Mouse (Mus musculus): ENCODE measurements around the gene Nnat.
A peak's percentile ranks its signal among the peaks of the same experiment; 100 is the strongest.

Gene Nnat

DNA sequence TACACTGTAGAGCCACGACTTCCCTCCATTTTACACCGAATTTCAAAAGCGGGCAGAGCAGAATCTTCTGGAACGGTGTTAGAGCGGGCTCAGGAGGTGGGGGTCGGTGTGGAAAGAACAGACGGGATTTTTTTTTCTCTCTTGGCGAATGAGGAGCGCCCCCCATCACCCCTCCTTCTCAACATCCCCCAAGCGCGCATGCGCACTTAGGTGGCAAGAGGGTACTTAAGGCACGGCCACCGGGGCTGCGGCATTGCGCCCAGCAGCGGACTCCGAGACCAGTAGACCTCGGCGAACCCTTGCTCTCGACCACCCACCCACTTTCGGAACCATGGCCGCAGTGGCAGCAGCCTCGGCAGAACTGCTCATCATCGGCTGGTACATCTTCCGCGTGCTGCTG, at the start of gene Nnat:
Gene Nnat, plus strand, starts transcription at position 221 of the 400 bp plus-strand sequence.
- peak; percentile 87 for DNase-seq (ENCODE audit: extremely low spot score)

DNA sequence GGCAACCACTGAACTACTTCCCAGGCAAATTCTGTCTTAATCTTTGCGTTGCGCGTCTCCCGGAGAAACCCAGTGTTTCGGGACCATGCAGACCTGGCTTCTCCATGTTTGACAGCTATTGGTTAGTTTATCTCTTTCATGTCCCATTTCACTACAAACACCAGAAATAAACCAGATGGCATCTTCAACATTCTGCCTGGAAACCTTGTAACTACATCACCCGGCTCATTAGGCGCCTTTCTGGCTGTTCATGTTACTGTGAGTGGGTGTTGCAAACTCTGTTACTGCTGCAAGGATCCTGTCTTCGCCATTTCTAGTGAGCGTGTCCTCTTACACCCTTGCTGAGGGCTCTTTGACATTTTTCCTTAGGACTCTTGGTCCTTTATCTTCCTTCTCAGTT, 47.0 kb upstream of the Nnat start:
- no peak for DNase-seq (ENCODE audit: extremely low spot score)

DNA sequence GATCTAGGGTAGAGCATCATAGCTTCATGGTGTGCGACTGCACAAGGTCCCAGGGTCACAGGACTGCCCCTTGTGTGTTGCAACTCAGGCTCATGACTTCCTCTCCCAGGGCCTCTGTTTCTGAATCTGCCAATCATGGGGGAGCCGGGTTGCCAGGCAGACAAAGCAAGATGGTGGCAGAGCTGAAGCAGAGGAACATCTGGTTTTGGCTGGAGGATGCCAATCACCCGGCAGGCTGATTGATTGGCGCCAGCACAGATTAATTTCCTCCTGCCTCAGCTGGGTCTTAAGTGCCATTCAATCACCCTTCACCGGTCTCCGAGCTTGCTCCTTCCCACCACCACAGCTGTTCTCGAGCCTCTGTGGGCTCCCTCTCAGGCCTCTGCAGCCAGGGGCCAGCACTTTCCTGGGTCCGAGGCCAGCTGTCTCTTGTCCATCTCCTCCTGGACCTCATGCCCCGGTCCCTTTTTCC, 46.1 kb upstream of the Nnat start:
- DNase-seq (ENCODE audit: extremely low spot score): peak; percentile 43

DNA sequence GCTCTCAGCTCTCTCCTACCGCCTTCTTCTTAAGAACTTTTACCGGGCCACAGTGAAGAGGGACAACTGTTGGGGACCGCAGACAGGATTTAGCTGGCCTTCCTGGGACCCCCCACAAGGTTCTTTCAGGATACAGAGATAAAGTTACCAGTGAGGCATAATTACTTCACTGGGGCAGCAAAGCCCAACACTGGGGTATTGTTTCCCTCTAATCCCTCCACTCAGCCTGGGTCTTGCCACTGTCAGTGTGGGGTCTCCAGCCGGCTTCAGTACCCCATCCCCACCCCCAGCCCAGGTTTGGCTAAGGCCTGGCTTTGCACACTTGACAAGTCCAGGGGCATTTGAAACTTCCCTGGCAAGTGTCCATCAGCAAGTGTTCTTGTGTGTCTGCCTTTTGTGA, 45.5 kb upstream of the Nnat start:
- DNase-seq (ENCODE audit: extremely low spot score): peak; percentile 41

DNA sequence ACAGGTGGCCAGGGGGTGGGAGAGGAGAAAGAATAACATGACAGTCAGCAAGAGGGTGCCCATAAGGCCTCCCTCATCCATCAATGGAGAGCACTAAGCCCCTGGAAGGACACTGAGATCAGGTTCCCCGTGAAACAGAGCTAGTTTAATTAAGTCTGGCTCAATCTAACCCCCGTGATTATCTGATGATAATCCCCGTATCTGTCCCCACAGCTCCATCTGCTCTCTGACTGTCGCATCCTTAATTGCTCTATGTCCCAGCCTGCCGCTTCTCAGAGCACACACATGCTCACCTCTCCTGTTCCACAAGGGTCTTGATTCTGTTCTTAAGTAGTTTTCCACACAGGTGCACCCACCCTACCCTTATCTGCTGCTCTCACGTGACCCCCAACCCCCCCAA, 42.4 kb upstream of the Nnat start:
- DNase-seq (ENCODE audit: extremely low spot score): no peak

DNA sequence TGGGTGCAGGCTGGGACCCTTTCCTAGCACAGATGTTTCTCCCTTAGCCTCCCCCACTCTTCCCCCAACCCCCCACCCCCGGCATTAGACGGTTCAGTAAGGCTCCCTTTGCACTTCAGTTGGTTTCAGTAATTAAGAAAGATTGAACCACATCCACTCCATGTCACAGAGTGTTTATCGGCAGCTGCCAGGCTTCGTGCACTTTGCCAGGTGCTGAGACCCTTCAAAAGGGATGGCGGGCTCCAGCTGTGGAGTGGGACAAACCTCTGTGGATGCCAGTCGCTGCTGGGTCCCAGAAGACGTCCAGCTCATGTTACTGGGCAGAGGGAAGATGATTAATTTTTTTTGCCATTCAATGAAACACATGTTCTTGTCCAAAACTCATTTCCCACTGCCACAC, 41.4 kb upstream of the Nnat start:
- DNase-seq (ENCODE audit: extremely low spot score): no peak

DNA sequence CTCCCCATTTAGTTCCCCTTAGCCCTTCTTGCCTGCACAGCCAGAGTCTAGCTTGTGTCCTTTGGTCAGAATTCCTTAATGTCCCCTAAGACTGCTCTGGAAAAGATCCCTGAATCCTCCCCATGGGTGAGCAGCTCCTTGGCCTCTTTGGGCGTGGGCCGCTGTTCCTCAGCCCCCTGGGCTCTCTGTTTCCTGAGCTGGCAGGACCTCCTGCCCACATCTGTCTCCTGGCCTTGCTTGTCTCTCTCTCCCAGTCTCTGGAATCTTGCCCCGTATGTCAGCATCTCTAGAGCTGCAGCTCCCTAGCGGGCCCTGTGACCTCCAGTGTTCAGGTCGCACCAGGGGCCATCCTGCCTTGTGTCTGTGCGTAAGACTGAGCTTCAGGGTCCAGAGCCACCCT, 40.4 kb upstream of the Nnat start:
- no peak for DNase-seq (ENCODE audit: extremely low spot score)

DNA sequence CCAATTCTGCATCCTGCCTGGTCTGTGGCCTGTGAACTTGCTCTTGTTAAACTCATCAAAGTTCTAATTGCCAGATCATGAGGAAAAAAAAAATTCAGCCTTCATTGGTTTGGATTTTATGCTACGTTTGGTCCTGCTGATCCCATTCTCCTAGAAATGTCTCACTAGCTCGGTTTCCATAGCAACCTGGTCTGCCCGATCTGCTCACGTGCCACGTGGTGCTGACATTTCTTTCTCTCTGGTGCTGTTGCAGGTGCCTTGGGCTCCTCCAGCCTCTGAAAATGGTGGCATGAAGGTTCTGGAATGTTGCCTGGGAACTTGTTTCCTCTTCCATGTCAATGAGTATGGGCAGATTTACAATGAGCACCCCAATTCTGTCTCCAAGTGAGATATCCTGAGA, 39.4 kb upstream of the Nnat start:
- DNase-seq (ENCODE audit: extremely low spot score): no peak

DNA sequence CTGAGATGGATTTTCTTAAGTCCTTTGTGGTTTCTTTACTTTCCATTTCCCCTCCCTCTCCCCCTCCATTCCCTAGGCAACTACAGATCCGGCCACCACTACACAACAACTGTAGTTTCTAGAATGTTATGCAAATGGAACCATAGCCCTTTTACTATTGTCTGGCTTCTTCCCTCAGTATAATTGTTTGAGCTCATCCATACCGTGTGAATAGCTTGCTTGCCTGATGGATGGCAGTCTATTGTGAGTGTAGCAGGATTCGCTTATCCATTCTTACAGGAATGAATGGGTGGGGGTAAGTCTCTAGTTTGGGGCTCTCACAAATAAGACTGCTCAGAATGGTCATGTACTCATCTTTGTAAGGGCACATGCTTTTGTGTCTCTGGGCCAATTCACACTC, 37.3 kb upstream of the Nnat start:
- DNase-seq (ENCODE audit: extremely low spot score): no peak

DNA sequence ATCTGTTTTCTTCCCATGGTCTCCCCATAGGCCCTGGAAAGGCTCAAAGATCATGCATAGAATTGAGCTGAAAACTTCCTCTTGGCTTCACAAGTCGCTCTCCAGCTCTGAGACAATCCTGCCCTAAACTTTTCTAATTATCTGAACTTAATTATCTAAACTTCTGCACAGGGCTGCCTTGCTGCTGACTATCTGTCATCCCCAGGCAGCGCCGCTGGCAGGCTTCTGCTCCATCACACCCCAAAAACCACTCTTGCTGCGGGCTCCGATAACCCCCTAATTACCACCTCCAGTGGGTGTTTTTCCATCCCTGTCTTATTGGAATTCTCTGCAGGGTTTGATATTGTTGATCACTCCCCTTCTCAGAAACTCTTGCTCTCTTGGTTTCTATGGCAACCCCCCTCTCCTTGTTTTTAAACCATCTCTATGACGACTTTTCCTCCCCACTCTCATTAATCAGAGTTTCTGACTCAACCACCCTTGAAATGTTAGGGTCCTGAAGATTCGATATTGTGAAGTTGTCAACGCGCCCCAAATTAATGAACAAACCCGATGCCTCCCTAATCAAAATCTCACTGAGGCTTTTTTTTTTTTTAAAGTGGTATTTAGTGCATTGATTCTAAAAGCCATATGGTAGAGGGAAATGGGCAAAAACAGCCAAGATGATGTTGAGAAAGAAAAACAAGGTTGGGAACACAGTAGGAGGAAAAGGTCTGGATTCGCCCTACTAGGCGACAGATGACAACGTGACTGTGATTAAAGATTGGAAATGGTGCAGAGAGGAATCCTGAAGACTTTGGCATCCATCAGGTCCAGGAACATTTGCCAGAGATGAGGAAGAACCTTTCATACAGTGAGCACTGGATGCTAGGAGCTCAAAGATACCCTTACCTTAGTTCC, 29.6 kb upstream of the Nnat start:
- no peak for DNase-seq (ENCODE audit: extremely low spot score)

DNA sequence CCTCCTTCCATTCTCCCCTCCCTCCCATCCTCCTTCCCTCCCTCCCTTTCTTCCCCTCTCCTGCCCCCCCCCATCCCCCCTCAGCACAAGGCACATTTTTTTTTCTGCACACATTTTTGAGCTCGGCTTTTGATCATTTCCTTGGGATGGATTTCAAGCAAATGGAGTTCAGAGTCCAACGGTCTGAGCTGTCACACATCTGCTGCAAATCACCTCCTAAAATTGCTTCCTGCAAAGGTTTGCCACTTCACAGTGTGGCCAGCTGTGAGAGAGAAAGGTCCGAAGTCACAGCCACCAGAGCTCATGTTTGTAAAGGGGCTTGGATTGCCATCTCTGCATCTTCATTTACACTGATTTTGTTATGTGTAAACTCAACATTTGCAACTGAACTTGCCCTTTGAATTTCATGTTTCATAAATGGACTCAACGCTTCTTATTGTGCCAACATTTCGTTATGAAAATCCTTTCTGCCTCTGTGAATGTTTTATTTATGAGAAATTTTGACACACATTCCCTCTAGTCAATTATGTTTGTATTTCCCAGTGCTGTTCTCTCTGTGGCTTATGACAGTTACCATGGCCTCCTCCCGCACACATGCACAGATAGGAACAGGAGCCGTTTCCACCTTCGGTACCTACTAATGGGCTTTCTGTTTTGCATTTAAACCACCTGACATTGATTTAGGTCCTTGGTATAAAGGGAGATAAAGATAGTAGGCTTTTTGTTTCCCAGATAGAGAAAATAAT, 28.0 kb upstream of the Nnat start:
- no peak for DNase-seq (ENCODE audit: extremely low spot score)

DNA sequence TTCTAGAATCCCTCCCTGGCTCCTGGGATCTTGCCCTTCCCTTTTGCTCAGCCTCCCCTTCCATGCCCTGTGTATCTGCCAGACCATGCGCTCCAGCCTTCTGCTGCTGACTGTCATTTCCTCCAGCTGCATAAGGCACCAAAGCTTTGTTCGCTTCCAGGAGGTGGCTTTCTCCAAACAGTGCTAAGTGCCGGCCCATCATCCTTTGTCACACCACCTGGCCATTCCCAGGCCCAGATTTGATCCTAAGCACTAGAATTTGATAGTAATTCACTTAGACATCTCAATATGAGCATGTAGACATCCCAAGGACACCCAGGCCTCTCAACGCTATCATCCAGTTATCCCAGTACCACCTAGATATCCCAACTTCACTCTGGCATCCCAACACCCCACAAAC, 25.7 kb upstream of the Nnat start:
- no peak for DNase-seq (ENCODE audit: extremely low spot score)

DNA sequence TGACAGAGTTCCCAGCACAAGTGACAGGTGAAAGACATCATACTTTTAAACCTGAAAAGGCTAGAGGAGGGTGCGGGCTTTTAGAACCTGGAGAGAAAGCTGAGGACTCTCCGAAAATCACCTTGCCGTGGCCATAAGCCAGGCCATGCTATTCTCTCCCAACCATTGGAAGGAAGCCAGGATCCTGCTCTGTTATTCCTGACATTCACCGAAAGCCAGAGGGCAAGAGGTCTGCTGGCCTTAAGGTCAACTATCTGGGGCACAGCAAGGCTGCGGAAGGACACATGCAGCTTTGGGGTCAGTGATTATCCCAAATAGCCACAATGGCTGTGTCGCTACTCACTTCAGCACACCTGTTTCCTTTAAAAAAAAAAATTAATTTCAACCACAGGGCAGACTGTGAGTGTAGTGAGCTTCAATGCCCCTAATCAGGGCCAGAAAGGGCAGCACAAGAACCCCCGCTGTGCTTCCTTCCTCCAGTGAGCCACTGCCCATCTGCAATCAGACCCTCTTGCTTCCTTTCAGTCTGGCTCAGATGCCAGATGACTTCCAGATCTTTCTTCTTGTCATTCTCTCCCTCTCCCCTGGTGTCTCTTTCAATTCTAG, 23.3 kb upstream of the Nnat start:
- peak; percentile 49 for DNase-seq (ENCODE audit: extremely low spot score)

DNA sequence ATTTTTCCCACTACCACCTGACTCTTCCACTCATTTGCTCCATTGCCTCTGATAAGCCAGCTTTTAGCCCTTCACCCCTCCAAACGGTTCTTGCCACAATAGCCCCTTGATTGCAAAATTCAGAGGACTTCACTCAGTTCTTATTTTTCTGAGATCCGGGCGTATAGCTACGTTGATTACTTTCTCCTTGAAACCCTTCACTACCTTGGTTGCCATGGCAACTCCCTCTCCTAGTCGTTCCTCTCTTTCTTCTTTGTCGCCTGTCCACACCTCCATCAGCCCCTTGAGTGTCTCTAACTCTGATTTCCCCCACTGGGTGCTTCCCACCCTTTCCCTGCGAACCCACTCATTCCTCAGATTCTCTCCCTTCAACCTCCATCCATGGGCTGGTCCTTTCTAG, 22.8 kb upstream of the Nnat start:
- DNase-seq (ENCODE audit: extremely low spot score): no peak

DNA sequence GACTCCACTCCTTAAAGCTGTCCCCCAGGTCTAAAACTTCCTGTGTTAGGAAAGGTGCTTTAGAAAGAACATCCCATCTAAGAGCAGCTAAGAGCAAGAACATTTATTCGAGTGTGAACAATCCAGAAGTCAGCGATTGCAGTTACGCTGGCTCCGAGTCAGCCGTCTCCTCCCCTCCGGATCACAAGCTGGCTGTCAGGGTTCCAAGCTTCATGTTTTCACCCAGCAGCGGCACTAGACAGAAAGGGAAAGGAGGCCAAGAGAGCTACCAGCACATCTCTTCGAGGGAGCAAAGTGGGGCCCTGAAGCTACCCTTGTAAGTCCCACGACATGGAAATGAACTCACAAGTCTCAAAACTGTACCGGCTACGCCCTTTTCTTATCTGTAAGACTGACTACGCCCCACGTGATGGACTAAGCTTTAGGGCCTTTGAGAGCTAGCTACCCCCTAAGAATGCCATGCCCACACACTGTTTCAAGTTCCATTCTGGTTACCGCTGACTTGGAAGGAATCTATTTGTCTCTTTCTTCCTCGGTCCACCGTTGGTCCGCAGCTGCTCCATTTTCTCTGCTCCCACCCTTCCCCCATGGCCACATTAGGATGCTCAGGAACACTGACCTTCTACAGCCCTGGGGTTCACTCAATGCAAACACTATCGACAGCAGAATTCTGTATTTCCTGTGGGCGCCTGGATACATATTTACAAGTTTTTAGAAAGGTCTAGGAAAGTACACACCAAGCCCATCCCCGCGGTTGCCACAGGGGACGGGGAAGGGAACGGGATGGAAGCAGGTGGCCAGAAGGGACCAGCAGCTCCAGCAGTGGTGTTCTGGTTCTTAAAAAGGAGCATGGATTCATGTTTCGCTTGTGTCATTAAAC, 19.6 kb upstream of the Nnat start:
- DNase-seq (ENCODE audit: extremely low spot score): no peak

DNA sequence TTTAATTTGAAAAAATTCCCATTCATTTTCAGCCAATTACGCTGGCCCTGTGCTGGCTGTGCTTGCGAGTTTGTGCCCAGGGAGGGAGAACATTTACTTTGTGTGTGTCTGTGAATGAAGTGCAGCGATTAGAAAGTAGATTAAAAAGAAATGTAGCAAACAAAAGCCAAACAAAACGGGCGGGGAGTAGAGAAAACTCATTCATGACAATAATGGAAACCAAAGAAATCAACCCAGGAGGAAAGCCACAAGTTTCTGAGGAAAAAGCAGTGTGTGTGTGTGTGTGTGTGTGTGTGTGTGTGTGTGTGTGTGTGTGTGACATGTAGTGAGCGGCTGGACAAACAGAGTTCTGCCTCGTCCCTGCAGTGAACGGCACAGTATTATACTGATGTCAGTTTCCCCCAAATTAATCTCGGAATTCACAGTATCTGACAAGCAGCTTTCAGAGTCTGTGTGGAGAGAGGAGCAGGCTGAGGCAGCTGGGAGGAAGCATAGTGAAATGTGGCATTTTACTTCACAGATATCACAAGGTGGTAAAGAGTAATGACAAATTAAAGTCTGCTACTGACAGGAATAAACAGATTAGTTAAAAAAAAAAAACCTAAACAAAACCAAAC, 18.8 kb upstream of the Nnat start:
- no peak for DNase-seq (ENCODE audit: extremely low spot score)

DNA sequence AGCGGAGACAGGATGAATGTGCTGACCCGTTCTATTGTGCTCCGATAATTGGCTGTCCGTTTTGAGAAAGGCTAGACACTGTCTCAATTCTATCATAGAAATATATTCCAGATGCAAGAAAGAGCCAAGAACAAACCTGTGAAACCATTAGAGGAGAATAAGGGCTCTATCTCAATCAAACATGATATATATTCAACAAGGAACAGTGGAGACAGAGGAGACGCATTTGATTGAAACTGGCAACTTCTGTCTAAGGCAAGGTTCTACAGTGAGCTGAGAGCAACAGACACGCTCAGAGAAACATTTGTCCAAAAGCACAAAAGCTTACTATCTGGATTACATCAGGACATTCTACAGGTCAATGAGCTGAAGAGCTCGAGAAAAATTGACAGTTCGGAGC, 18.2 kb upstream of the Nnat start:
- DNase-seq (ENCODE audit: extremely low spot score): no peak

DNA sequence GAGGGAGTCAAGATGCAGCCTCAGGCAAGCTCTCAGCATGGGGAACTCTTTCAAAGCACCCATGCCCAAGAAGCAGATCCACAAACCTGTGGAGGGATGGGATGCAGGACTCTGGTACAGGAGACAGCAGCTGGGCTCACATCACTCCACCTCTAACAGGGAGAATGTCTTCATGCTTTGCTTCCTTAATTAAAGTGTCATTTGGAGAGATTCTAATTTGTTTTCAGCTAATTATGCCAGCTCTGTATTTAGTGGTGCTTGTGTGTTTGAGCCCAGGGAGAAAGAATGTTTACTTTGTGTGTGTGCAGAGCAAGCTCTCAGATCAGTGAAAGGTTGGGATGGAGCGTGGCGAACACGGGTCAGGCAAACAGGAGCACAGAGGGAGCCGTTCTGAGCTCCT, 17.5 kb upstream of the Nnat start:
- DNase-seq (ENCODE audit: extremely low spot score): no peak

DNA sequence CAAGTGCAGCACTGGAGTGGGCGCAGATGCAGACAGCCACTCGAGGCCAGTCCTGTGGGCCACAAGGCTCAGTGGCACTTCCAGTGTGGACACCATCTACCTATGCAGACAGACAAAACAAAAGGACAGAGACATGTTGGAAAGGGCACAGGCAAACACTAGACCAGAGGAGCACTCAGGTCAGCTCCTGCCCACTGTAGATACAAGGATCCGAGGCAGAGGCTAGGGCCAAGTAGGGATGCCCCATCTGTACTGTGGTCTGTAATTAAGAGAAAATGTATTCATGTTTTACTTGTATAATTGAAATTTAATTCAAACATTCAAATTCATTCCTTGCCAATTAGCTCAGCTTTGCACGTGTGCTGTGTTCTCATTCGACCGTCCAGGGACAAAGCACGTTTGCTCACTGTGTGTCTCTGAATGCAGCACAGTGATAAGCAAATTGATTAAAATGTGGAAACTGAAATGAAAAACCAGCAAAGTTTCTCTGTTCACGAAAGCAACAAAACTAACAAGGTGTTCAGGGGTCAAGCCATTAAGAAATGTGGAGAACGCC, 15.5 kb upstream of the Nnat start:
- DNase-seq (ENCODE audit: extremely low spot score): no peak

DNA sequence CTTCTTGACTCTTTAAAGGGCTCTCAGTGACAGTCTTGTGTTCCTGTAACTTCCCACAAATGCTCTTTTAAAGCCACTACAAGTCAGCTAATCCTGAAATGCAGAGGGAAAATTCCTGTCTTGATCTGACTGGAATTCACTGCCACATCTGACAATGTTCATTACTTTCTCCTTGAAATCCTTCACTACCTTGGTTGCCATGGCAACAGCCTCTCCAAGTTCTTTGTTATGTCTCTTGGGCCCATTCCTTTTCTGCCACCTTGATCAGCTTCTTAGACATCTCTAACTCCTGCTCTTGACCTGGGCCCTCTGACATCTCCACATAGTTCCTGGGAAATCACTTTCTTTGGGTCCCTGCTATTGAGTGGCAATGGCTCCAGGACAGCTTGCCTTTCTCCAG, 13.2 kb upstream of the Nnat start:
- no peak for DNase-seq (ENCODE audit: extremely low spot score)

DNA sequence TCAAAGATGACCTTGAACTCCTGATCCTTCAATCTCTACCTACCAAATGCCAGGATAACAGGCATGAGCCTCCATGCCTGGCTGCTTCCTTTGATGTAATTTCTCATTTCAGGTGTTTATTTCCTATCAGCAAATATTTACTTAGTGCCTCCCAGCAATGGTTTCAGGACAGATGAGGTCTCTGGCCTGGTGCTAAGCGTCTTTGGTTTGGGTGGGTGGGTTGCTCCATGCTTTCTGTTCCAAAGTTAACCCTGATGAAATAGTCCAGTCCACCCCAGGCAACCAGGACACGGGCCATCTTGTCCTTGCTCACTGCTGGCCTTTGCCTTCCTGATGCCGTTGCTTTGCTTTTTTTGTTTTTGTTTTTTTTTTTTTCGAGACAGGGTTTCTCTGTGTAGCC, 9.6 kb upstream of the Nnat start:
- no peak for DNase-seq (ENCODE audit: extremely low spot score)
